Mouse (Mus musculus): ENCODE results near the gene Dgkz.

Dgkz gene

DNA sequence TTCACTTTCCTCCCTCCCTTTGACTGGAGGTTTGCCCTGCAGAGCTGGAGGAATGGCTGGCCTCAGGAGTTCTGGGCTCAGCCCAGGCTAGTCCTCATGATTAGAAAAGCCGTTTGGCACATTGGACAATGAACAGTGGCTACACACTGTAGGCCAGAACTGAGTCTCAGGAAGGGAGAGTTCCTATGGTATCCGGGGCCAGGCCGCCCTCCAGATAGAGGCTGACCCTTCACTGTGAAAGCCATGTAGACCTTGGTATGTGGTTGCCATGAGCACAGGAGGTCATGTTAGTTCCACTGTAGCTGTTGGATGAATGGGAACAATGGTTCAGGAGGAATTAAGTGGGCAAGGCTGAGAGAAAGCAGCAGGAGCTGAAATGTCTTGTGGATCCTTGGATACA, 17.7 kb upstream of the Dgkz start:
- DNase-seq: no peak

DNA sequence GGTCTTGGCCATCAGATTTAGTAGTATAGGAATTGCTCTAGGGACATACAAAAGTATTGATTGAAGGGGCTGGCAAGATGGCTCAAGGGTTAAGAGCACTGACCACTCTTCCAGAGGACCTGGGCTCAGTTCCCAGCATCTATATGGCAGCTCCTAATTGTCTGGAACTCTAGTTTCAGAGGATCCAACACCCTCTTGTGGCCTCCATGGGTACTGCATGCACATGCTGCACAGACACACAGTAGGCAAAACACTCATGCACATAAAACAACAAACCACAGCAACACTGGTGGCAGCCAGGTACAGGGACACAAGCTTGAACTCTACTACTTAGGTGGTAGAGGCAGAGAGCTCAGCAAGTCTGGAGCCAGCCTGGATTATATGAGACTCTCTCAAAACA, 14.1 kb upstream of the Dgkz start:
- DNase-seq: no peak

DNA sequence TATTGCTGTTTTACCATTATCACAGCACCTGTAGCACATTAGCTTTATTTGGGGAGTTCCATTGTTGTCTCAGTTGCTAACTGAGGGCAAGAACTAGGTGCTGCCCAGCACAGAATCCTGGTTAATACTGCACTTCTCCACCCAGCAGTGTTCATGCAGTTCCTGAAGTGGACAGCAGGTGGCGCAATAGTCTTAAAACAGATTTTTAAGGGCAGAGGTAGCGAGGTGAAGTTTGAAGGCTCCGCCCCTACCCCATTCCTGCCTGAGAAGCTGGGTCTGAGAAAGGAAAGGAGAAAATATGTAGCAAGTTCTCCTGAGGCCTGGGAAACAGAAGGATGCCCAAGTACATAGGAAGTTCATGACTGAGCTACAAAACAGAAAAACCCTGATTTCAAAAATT, 11.9 kb upstream of the Dgkz start:
- DNase-seq: peak; percentile 97

DNA sequence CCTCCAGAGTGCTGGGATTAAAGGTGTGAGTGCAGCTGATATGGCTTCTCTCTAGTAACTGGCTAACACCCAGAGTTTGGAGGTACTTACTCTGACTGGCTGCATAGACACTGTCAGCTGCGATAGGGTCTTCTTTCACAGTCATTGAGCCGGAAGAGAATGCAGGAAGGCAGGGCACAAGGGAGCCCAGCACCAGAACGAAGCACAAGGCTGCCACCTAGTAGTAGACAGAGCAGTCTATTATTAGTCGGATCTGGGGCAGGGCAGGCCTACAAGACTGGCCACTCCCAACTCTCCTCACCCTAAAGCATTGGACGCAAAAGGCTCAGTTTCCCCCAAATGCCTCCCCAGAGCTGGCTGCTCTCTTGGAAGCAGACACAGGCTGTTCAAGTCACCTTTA, 10.4 kb upstream of the Dgkz start:
- no peak for DNase-seq

DNA sequence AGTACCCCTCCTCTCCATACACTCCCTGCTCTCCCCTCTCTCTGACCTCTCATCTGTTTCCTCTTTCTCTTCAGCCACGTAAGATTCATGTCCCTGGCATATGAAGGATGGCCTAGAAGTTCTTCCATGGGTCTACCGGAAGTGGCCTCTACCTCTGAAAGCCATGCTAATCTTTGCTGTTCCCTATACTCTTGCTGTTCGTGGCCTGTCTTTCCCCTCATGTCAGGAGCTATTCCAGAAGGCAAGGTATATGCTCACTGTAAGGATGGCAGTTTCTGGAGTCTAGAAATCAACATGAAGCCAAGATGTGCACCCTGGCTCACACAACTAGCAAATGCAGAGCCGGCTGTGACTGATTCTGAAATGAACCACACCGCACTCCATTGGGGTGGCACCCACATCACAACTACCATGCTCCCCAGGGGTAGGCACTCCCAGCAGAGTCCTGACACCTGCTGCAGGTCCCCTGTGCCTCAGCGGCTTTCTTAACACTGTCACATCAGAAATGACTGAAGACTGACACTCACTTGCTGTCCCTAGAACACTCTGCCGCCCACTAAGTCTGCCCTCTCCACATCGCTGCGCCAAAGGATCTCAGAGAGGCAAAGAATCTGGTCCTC, 9.4 kb upstream of the Dgkz start:
- no peak for DNase-seq

DNA sequence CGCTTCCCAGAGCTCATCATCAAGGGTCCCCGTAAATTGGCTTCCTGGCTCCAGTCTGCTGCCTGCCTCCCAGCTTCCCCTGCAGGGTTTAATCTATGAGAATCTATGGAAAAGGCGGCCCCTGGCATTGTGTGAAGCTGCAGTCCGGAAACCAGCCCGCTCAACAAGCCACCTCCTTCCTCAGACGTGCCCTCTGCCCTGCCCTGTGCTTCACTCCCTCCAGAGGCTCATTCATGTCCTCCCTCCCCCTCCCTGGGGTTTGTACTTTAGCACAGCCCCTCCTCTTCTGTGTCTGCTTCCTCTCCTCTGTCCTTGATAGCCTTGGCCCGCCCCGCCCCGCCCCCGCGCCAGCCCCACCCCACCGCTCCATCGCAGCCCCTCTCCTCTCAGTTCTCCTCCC, 8.8 kb upstream of the Dgkz start:
- DNase-seq: no peak

DNA sequence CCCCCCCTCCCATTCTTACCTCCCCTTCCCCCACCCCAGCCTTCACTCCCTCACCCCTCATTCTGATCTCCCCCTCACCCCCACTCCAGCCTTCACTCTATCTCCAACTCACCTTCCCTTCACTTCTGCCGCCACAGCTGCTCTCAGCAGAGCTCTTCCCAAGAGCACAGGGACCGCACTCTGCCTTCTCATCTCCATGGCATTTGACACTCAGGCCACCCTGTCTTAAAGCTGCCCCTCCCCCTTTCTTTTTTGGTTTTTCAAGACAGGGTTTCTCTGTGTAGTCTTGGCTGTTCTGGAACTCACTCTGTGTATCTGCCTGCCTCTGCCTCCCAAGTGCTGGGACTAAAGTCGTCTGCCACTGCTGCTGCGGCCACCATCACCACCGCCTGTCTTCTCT, 5.2 kb upstream of the Dgkz start:
- DNase-seq: no peak

DNA sequence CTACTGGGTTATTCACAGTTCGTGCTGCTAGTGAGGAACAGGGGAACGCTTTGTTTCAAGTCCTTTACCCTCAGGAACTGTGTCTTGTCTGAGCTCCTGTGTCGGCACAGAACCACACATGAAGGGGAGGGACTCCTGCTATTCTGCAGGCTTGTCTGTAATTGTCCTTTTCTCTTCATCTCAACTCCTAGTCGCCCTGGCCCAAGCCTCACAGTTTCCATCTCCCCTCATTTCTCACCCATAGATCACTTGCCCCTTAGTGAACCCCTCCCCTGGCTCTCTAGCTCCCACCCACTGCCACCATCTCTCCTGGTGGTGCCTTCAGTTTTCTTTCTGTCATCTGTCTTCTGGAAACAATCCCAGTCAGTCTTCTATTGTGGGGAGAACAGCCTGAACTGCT, 4.6 kb upstream of the Dgkz start:
- DNase-seq: no peak

DNA sequence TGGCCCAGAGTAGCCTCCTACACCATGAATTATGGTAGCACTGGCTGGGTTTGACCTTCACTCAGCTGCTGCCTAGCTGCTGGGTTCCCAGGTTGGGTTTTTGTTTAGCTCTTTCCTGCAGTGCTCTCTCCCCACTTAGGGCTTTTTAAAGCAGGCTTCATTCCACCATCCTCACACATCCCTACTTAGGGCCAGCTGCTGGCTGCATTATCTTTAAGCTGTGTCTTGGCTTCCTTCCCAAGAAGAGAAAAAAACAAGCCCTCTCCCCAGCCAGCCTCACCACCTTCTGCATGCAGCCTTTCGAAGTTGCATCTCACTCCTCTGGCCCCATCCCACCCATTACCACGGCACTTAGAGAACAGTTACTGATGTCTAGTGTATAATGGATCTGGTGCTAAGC, 2.9 kb upstream of the Dgkz start:
- no peak for DNase-seq

DNA sequence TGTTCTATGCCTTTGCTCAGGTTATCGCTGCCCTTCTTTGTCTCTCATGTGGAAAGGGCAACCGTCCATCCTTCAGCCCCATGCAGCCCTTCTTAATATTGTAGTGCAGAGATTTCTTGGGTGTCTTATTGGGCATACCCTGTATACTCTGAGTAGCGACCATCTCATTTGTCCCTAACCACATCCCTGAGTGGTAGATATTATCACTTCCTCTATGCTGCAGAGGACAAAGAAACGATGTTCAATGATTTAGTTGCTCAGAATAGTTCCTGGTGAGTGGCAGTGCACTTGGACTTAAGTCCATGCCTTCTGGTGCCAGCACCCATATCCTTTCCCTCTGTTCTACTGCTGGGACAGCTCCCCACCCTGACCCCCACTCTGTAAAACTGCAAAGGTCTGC, 2.3 kb upstream of the Dgkz start:
- DNase-seq: no peak

DNA sequence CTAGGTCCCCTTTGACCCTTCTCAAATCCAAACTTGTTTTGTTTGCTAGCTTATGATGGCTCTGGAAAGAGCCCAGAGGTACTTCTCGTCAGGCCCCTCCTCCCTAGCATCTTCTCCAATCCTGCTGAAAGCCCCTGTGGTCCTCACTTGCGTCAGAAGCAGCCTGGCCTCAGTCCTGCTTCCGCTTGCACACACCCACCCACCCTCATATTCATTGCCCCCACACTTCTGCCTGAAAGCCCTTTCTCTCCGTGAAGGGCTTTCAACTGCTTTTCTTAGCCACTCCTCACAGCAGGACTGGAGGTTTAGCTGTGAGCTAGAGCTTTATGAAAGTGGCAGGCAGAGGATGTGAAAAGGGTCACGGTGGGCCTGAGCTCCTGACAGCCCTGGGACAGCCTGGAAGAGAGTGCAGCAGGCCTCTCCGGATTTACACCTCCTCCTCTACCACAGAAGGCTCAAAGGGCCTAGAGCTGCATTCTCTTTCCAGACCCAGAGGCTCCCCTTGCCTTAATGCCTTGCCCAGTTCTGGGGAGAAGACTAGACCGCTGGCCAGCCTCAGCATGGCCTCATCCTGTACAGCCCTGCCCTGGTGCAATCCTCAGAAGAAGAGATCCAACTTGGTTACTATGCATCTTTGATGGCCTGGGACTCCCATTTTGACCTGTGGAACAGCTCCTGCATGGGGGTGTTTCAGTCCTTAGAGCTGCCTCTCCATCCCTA, 2.1 kb downstream of the Dgkz start:
- DNase-seq: no peak

DNA sequence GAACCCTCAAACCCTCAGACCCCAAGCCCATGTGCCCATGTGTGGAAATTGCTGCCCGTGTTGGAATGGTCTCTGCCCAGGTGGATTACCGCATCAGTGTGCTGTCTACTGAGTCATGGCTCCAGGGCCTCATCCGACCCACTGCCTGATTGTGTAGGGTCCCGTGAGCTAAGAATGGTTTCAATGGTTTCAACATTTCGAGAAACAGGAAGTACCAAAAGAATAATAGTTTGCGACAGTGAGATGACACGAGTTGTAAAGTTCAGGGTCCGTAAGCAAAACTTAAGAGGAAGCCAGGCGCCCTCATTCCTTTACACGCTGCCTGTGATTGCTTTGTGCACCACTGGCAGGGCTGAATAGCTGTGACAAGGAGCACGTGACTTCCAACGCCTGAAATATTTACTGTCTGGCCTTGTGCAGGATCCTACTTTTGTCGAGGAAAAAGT, 3.5 kb downstream of the Dgkz start:
- no peak for DNase-seq

DNA sequence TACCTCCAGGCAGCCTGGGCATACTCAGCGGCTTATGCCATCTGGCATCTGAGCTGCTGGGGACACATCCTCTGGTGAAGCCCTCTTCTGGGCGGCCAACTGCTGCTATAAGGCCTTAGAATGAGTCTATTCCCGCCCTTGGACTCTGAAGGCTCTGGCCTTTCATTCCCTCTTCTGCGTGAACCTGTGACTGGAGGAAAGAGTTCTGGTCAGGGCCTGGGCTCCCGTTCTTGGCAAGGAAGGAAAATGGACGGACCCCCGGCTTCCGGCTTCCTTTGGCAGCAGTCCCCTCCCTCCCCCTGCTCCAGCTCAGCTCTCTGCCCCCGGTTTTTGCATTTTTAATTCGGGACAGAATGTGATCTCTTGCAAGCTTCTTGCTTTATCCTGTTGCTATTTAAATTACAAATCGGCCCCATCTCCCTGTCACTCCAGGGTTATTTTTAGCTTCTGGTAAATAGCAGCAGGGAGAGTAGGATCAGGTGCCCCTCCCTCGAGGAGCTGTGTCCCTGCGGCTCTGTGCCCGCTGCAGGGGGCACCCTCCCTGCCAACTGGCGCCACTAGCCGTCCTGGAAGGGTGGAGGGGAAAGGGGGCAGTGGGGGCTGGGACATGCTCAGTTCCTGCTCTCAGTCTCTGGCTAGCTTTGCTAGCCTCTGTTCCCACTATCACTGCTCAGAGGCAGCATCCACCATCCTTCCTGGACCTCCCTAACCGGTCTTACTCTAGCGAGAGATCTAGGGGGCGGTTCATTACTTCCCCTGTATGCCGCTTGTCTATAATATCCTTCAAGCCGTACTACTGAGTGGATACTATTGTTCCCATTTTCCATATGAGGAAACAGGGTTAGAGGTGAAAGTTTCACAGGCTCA, 4.2 kb downstream of the Dgkz start:
- peak; percentile 62 for DNase-seq

DNA sequence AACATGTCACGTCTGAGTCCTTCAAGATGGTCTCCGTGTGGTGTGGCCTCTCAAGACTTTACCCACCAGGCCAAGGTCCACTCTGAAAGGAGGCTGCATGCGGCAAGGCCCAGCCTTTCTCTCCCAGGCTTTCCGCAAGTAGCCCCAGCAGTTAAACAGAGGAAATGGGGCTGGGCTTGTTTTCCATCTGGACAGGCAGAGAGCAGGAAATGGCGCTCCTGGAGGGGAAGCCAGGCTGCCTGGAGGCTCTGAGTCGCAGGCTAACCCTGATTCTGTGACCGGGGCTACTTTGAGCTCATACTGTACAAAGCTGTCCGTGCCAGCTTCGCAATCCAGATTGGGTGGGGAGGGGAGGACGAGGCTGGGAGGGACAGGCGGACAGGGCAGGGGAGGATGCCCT, 7.7 kb downstream of the Dgkz start:
- no peak for DNase-seq

DNA sequence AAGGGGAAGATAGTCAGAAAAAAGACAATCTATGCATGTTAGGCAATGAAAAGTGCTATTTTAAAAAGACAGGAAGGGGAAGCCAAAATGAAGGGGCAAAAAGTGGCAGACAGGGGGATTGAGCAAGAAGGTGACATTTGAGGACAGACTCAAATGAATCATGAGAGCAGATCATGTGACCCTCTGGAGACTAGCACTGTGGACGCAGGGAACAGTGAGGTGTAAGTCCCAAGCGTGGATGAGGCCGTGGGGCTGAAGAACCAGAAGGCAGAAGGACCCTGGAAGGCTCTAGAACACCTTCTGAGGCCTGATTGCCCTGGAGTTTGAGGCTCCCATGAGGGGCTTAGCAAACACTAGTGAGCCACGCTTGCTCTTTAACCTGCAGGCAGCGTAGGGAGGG, 9.3 kb downstream of the Dgkz start:
- no peak for DNase-seq

DNA sequence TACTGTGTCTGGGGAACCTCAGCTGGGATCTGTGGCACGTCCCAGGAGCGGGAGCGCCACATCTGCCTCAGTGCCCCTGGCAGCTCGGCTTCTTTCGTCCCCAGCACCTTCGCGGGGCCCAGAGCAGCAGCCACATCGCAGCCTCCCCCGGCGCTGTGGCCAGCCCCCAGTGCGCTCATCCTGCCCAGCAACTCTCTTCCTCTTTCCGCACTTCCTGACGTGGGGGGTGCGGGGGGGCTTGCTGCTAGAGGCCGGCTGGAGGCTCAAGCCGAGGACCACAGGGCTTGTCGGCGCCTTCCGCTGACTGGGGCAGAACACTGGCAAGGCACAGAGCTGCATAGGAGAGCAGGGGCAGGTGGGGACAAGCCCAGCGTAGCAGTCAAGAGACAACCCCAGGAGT, 10.2 kb downstream of the Dgkz start:
- DNase-seq: no peak

DNA sequence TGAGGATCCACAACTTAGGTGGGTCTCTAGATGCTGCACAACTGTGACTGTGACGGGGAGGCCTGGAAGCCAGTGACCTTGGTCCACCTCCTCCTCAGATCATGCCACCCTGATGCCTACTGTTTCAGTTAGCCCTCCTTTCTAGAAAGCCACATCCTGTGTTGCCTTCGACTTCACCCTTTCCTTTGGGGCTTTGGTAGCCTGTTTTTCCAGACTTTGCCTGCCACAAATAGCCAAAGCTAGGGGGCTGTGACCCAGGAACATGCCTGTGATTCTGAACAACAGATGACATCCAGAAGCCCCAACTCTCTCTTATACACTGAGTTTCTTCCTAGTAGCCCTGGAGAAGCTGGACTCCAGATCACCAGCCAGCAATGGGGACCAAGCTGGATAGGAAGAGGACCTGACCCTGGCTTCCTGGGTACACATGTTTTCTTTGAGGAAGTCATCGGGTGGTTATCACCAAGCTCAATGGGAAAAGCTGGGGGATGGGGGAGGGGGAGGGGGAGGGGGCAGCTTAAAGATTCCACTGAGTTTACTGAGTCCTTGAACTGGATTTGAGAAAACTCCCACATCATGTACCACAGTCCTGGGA, 11.0 kb downstream of the Dgkz start:
- DNase-seq: no peak

DNA sequence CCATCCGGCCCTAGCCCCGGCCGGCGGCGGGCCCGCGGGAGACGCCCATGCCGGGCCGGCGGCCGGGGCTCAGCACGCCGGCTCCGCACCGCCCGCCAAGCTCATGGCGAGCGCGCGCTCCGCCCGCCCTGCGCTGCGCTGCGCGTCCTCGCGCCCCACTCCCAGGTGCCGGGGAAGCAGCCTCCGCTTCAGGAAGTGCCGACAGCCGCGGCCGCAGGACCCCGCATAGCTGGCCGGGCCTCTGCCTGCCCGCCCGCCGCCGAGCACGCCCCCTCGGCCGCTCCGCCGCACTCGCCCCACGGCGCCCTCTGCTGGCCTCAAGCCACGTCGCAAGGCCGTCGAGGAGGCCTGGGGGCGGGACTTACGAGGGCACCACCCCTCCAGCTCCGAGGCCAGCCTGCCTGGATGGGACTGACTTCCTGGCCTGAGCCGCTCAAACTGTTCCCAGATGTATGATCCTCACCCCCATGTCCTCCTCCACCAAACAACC, 12.2 kb downstream of the Dgkz start:
- DNase-seq: peak; percentile 96

DNA sequence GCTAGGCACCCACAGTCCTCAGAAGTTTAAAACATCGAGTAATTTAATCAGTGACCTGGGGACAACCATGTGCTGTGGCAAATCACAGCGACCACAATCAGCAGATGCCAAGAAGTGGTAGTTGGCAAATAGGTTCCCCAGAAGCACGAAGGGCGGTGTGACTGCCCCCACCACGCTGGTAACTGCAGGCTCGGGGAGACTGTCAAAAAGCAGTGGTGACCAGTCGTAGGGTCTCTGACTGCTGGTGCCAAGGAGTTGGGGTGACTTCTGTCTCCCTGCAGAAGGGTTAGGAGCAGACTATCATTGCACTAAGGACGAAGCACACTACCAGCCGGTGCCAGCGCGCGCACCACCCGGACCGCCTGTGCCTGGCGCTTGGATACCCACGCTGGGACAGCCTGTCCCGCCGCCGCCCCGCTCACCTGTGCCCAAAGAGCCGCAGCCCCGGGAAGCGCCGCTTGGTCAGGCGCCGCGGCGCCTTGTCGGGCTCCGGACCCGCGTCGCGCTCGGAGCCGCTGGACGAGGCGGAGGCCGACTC, 12.7 kb downstream of the Dgkz start:
- no peak for DNase-seq

DNA sequence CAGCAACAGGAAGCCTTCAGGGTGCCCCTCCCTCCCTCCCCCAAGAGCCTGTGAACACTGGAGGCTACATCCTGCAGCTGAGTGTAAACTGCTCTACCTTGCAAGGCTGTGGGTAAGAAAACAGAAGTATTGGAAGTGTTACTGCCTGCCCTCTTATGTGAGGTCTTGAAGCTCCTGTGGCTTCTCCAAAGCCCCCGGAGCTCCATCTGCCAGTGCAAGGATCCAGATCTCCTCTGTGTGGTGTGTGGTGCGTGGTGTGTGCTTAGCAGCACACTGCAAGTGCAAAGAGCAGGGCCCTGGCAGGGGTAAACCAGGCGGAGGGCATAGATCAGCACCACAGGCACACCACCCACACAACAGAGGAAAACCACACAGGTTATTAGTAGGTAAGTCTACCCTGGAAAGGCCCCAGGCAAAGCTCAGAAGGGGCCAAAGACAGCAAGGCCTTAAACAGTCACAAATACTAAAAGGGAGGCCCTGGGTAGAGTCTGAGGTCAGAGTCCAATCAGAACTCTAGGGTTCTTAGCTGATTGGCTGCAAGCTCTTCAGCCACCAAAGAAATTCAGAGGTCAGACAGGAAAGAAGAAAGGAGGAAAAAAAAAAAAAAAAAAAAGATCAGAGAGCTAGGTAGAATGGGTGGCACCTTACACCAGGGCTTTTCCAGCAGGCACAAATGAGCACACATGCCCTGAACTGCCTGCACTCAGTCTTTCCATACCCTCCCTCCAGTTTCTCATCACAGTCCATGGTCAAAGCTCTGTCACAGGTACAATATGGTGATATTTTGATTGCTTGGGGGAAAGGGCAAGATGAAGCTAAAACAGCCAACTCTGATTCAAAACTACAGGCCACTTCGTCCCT, 13.5 kb downstream of the Dgkz start:
- DNase-seq: no peak

DNA sequence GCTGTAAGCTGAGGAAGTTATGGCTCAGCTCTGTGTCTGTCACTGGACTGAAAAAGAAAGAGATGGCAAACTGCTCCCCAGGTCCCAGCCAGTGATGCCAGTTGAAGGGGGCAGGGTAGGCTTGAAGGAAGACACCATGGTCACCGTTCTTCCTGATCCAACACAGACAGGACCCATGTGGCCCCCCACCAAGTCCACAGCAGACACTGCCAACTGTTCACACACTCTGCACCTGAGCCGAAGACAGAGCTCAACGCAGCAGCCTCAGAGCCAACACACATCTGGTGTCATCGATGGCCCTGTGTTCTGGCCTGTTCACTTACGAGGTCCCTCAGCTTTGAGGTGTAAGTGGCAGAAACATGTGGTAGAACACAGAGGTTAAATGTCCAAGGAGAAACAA, 15.2 kb downstream of the Dgkz start:
- DNase-seq: no peak
